Mouse (Mus musculus) right cerebral cortex, postnatal 10 days (tissue): ENCODE results near the gene Bcl2l15.
"Not testable (repeated sequence)": the region's sequence is repeated elsewhere in the genome, so short reads cannot be mapped to it uniquely, and the experiment has no call there.

Experiments used
- DNase-seq, 2 experiments: peaks; one replicate each; pipeline ENCODE4 v3.0.0; 2021; ENCODE audit warnings: low spot score in 2 of 2

The Bcl2l15 gene

GRCm38 (mm10) chr3:103831146-103831545, 1.3 kb upstream of the Bcl2l15 start:
- no peak for DNase-seq

- no peak for DNase-seq
Measured at GRCm38 (mm10) chr3:103834001-103834400, 1.6 kb downstream of the Bcl2l15 start.

GRCm38 (mm10) chr3:103835272-103835950, 3.0 kb downstream of the Bcl2l15 start:
- no peak for DNase-seq

GRCm38 (mm10) chr3:103835951-103836310, 3.5 kb downstream of the Bcl2l15 start:
- no peak for DNase-seq

GRCm38 (mm10) chr3:103836453-103836852, 4.1 kb downstream of the Bcl2l15 start:
- no peak for DNase-seq

GRCm38 (mm10) chr3:103839711-103840110, 7.3 kb downstream of the Bcl2l15 start:
- no peak for DNase-seq

GRCm38 (mm10) chr3:103840195-103840594, 7.8 kb downstream of the Bcl2l15 start:
- DNase-seq, result not testable (repeated sequence)

GRCm38 (mm10) chr3:103840946-103841345, 8.5 kb downstream of the Bcl2l15 start:
- not testable (repeated sequence) for DNase-seq

- peak in 1 of 2 experiments; percentile 24 for DNase-seq
Measured at GRCm38 (mm10) chr3:103850644-103851363, 18.4 kb downstream of the Bcl2l15 start.

- DNase-seq, result no peak
Measured at GRCm38 (mm10) chr3:103851481-103851880, 19.1 kb downstream of the Bcl2l15 start.

- no peak for DNase-seq
Measured at GRCm38 (mm10) chr3:103851882-103852281, 19.5 kb downstream of the Bcl2l15 start.

GRCm38 (mm10) chr3:103852565-103853299, 20.3 kb downstream of the Bcl2l15 start:
- peak in 1 of 2 experiments; percentile 54 for DNase-seq

GRCm38 (mm10) chr3:103853804-103854203, 21.4 kb downstream of the Bcl2l15 start:
- DNase-seq, result no peak

- no peak for DNase-seq
Measured at GRCm38 (mm10) chr3:103857036-103857805, 24.8 kb downstream of the Bcl2l15 start.

- DNase-seq, result no peak
Measured at GRCm38 (mm10) chr3:103857977-103858563, 25.7 kb downstream of the Bcl2l15 start.

GRCm38 (mm10) chr3:103858881-103859801, 26.7 kb downstream of the Bcl2l15 start, which contains the start of gene Ptpn22:
TSS of gene Ptpn22 (plus strand) at chr3:103859795.
- DNase-seq, result no peak

- DNase-seq, result no peak
Measured at GRCm38 (mm10) chr3:103859851-103860391, 27.5 kb downstream of the Bcl2l15 start.

GRCm38 (mm10) chr3:103862721-103863220, 30.4 kb downstream of the Bcl2l15 start:
- DNase-seq, result no peak

- no peak for DNase-seq
Measured at GRCm38 (mm10) chr3:103864200-103864599, 31.8 kb downstream of the Bcl2l15 start.
